Mouse (Mus musculus) bone marrow macrophage, adult 2 months (primary cell): ENCODE results near the gene Slc10a6.

Experiments
- CTCF ChIP-seq: IDR thresholded peaks from 2 replicates; pipeline ENCODE4 v1.5.1; 2012; ENCODE audit warnings: low read depth, mild to moderate bottlenecking, low read length, moderate library complexity
- POLR2A ChIP-seq: IDR thresholded peaks from 2 replicates; pipeline ENCODE4 v1.6.1; 2012; ENCODE audit warnings: mild to moderate bottlenecking, low read depth, low read length, borderline replicate concordance

DNA sequence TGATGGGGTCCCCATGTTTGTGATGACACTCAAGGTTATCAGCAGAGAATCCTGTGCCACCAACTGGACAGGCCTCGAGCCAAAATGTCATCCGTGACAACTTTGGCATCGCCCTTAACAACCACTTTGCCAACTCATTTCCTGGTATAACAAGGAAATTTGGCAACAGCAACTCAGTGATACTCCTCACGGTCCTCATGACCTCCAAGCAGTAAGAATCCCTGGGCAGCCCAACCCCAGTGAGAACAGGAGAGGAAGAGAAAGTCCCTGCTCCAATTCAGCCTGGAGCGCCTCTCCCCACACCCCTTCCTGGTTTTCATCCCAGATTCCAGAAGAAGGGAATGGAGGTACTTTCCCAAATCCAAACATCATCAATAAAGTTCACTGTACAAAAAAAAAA lies 4.4 kb downstream of the Slc10a6 start:
- TF ChIP-seq CTCF (no peak), POLR2A (no peak)
